Mouse (Mus musculus): Measurements from ENCODE around the gene Gm5737.

DNA sequence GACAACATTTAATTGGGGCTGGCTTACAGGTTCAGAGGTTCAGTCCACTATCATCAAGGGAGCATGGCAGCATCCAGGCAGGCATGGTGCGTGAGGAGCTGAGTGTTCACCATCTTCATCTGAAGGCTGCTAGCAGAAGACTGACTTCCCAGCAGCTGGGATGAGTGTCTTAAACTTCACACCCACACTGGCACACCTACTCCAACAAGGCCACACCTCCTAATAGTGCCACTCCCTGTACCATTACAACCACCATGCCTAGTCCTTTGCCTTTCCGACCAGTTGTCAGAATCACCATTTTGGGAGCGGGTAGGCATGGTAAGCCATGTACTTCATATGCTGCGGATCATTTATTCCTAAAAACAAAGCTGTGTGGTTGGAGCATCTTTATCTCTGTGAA is 68.6 kb downstream of the Gm5737 start:
- TF ChIP-seq CTCF (conservative IDR thresholded peaks at IDR 0.05; ENCODE audit: insufficient read depth, insufficient read length, low read depth, low read length) (no peak), POLR2A (IDR thresholded peaks at IDR 0.05; ENCODE audit: low read depth, low read length) (no peak)
